Mouse (Mus musculus) lung, postnatal 0 days (tissue): ENCODE data around the gene Adprhl1.

Source experiments
- CTCF ChIP-seq: IDR thresholded peaks from 2 replicates; pipeline ENCODE4 v1.5.1; 2016; ENCODE audit warnings: antibody characterized with exemption, mild to moderate bottlenecking
- EP300 ChIP-seq: IDR thresholded peaks from 2 replicates; pipeline ENCODE4 v1.6.1; 2016; ENCODE audit warnings: antibody characterized with exemption, mild to moderate bottlenecking, control low read depth

GRCm38 (mm10) chr8:13188857-13189256 lies 65.1 kb downstream of the Adprhl1 start:
- TF ChIP-seq CTCF = no peak
- no peak for TF ChIP-seq EP300
